Mouse (Mus musculus): ENCODE results near the gene Nebl. TPM values are rescaled to one million over a fixed set of nuclear protein-coding genes. Genes with fewer than 3 reads are reported as not detected.

Nebl gene
- polyA plus RNA-seq, 1 experiment from 2014 or later: 220 TPM

DNA sequence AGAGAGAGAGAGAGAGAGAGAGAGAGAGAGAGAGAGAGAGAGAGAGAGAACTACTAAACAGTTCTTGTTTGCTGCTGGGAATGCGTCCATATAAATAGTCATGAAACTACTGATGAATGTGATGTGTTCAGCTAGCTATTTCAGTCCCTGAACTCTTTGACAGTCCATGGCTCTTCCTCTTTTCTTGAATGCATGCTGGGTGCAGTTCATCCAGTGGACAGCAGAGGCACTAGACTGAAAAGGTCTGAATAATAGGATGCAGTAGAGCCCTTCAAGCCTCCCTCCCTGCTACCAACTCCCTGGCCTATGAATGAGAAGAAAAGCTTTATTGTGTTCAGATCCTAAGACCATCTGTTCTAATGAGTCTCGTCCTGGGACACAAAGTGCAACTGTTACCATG lies 223.9 kb downstream of the Nebl start:
- Histone ChIP-seq H3K27ac (replicated peaks) (no peak overlapping the region), H3K27me3 (replicated peaks) (no peaks in the 10 kb centered on the region), H3K9ac (no peak overlapping the region), H3K4me2 (no peak overlapping the region), H3K4me1 (no peaks in the 10 kb centered on the region), H3K36me3 (no peaks in the 10 kb centered on the region), H3K9me3 (no peaks in the 10 kb centered on the region), H3K4me3 (no peak overlapping the region)
- ATAC-seq (ENCODE audit: extremely low read depth, insufficient number of reproducible peaks, low FRiP score, low TSS enrichment): no peak
- 80% methylated on average over 2 of the region's 2 CpGs for WGBS

DNA sequence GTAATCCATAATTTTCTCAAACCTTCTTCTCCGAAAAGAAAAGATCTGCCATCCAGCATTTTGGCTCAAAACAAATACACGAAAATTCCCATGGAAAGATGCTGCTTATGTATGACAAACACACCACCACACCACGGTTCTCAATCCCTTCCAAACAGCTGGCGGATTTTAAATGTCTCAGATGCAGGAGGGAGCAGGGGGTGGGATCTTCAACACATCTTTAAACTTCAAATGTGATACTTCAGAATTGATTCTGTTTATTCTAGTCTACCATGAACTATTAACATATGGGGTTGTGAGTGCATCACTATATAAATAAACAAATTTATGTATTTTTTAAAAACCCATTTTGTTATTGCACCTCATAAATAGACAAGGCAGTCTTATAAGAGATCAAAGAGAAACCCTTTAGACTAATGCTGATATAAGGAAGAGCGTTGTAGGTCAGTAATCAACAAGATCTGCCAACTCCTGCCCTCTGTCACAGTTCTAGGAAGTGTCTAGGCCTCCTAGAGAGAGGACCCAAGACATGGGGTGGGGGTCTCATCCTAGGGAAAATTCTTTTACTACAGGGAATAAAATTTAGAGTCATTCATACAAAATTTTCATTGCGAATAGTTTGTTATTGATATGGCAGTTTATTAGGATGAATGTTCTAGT lies 227.0 kb downstream of the Nebl start:
- Histone ChIP-seq H3K9me3 (no peaks in the 10 kb centered on the region), H3K27me3 (replicated peaks) (no peaks in the 10 kb centered on the region), H3K36me3 (no peaks in the 10 kb centered on the region), H3K27ac (replicated peaks) (no peak overlapping the region), H3K4me3 (no peak overlapping the region), H3K9ac (no peak overlapping the region), H3K4me1 (0 out of 2 replicates have a peak, but pooled peaks cover 3% of the 10 kb centered on the region), H3K4me2 (no peak overlapping the region)
- no peak for ATAC-seq (ENCODE audit: extremely low read depth, insufficient number of reproducible peaks, low FRiP score, low TSS enrichment)
- WGBS: 70% methylated on average over 6 of the region's 6 CpGs

DNA sequence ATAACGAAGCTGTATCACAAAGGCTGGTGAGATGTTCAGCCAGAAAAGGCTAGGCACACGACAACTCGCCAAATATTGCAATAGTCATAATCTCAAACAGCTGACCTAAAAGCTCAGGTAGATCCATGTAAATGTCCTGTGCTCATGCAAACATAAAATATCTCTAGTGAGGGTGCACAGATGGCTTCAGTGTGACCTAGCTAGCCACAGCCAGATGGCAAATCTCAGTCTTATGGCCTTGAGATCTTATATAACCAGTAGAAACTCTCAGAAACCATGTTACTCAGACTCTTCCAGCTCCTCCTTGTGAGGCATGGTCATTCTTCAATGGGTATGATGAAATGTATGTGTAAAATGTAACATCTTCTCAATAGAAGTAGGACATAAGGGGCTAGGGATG lies 230.2 kb downstream of the Nebl start:
- 85% methylated on average over 3 of the region's 3 CpGs for WGBS
- H3K9ac ChIP-seq: no peak overlapping the region
- no peaks in the 10 kb centered on the region for H3K9me3 ChIP-seq

DNA sequence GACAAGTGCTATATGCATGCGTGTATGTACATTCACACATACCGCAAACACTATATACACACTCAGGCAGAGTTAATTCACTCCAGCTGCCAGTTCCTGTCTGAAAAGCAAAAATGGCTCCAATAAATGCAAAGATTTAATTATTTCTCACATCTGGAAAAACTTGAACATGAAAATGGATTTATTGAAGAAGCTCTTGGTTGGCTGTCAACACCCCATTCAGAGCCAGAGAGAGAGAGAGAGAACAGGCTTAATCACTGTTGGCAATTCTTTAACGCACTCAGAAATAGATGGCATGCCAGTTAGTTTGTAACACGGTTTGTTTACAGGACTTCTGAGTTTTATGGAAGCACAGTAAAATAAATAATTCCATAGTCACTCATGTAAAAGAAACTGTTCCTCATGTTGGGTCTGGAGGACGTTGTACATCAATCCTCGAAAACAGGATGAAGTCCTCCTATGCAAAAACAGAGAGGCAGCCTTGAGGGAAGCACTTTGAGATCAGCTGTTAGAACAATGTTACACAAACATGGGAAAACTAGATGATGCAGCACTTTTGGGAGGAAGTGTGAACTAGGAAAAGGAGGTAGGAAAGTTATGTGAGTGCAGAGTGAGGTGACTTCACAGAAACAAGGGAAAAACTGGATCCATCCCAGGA lies 265.6 kb downstream of the Nebl start:
- Histone ChIP-seq H3K9ac (no peak overlapping the region), H3K27ac (replicated peaks) (no peak overlapping the region), H3K27me3 (replicated peaks) (no peaks in the 10 kb centered on the region), H3K4me3 (no peak overlapping the region), H3K4me1 (peaks cover 22% of the 10 kb centered on the region), H3K4me2 (no peak overlapping the region), H3K36me3 (no peaks in the 10 kb centered on the region), H3K9me3 (no peaks in the 10 kb centered on the region)
- no peak for ATAC-seq (ENCODE audit: extremely low read depth, insufficient number of reproducible peaks, low FRiP score, low TSS enrichment)
- 60% methylated on average over 6 of the region's 6 CpGs for WGBS

More for the DNA sequence above, 230.2 kb downstream of the Nebl start:
- Histone ChIP-seq H3K4me2 (no peak overlapping the region), H3K4me3 (no peak overlapping the region), H3K4me1 (0 out of 2 replicates have a peak, but pooled peaks cover 3% of the 10 kb centered on the region), H3K27me3 (replicated peaks) (no peaks in the 10 kb centered on the region), H3K27ac (replicated peaks) (no peak overlapping the region), H3K36me3 (no peaks in the 10 kb centered on the region)
- no peak for ATAC-seq (ENCODE audit: extremely low read depth, insufficient number of reproducible peaks, low FRiP score, low TSS enrichment)

DNA sequence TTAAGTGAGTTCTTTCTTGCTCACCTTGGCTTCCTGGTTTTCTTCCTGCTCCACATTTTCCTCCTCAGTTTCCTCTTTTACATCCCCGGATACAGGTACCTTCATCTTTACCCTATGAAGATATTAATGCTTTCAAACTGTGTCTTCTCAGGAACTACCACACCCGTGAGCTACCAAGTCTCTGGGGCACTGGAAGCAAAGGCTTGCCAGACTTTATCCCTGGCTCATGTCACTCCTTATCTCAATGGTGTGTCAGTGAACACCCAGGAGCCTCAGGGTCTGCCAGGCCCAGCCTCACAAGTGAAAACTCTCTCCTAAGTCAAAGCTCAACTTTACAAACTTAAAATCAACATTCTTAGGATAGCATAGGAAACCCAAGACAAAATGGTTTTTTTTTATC lies 270.8 kb downstream of the Nebl start:
- 24% methylated on average over 2 of the region's 2 CpGs for WGBS
- peak overlapping the region; percentile 84 for H3K9ac ChIP-seq
- H3K4me2 ChIP-seq: peak overlapping the region; percentile 71
- peaks cover 38% of the 10 kb centered on the region for H3K4me1 ChIP-seq
- peaks cover 17% of the 10 kb centered on the region for H3K36me3 ChIP-seq
- no peaks in the 10 kb centered on the region for H3K9me3 ChIP-seq
- H3K27ac ChIP-seq (replicated peaks): peak overlapping the region; percentile 97
- ATAC-seq (ENCODE audit: extremely low read depth, insufficient number of reproducible peaks, low FRiP score, low TSS enrichment): peak; percentile 70; the same call in 1 of the 2 replicates
- H3K27me3 ChIP-seq (replicated peaks): no peaks in the 10 kb centered on the region
- peak overlapping the region; percentile 61 for H3K4me3 ChIP-seq

DNA sequence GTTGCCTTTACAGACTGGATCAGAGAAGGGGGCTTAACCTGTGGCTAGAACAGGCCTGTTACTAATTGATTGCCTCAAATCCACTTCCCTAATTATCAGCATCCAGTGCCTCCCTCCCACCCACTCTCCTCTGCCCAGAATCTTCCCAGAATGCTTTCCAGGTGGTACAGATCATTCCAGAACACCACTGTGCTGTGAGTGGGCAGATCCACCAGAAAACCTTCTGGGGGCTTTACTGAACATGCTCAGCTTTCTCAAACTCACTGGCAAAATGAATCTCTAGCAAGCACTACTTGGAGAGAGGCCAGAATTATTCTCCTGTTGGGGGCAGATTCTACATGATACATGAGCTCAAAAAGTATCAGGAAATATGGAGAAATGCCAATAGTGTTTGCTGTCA lies 277.6 kb downstream of the Nebl start:
- Histone ChIP-seq H3K4me2 (no peak overlapping the region; the same call in 1 of the 2 replicates), H3K9ac (0 out of 2 replicates have a peak overlapping the region, but pooled peaks have one; percentile 40), H3K27ac (replicated peaks) (no peak overlapping the region), H3K4me1 (peaks cover 46% of the 10 kb centered on the region), H3K4me3 (no peak overlapping the region), H3K36me3 (peaks cover 41% of the 10 kb centered on the region), H3K9me3 (no peaks in the 10 kb centered on the region), H3K27me3 (replicated peaks) (no peaks in the 10 kb centered on the region)
- no peak for ATAC-seq (ENCODE audit: extremely low read depth, insufficient number of reproducible peaks, low FRiP score, low TSS enrichment)

DNA sequence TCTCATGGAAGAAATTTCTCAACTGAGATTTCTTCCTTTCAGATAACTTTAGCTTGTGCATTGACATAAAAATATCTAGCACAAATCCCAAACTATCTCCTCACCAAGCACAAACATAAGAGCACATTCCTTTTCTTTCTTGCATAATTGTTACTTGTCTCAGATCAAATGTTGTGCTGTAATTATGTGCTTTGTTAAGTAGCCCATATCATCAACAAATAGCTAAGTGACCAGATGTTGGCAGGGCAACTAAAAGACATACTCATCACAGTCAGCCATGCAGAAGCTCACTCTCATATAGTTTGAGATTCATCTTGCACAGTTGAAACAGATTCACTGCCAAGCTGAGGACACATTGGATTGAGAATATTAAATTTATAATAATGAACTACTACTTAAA lies 282.9 kb downstream of the Nebl start:
- H3K9me3 ChIP-seq: no peaks in the 10 kb centered on the region
- H3K4me2 ChIP-seq: no peak overlapping the region
- H3K27ac ChIP-seq (replicated peaks): no peak overlapping the region
- no peak overlapping the region for H3K4me3 ChIP-seq
- no peak for ATAC-seq (ENCODE audit: extremely low read depth, insufficient number of reproducible peaks, low FRiP score, low TSS enrichment)
- H3K4me1 ChIP-seq: peaks cover 11% of the 10 kb centered on the region
- no peaks in the 10 kb centered on the region for H3K27me3 ChIP-seq (replicated peaks)
- H3K9ac ChIP-seq: no peak overlapping the region
- peaks cover 41% of the 10 kb centered on the region for H3K36me3 ChIP-seq

DNA sequence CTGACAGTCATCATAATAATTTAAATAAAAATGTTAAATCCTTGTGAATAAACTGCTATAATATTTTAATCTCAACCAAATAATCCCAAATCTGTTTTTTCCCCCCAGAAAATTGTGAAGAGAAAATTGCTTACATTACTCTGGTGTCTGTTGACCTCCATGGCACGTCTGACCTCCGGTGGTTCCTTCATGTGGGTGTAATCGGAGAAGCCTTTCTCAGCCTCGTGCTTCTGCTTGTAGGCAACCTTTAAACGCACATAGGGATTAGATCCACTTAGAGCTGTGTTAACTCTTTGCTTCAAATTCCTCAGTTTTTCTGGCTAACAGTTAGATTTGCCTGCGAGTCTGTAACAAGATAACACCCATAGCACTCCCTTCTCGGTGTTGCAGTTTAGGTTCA lies 287.7 kb downstream of the Nebl start:
- Histone ChIP-seq H3K4me2 (no peak overlapping the region), H3K9me3 (no peaks in the 10 kb centered on the region), H3K4me1 (peaks cover 11% of the 10 kb centered on the region; the same call in 1 of the 2 replicates), H3K36me3 (peaks cover 42% of the 10 kb centered on the region), H3K4me3 (no peak overlapping the region), H3K27me3 (replicated peaks) (no peaks in the 10 kb centered on the region), H3K27ac (replicated peaks) (no peak overlapping the region), H3K9ac (no peak overlapping the region)
- no peak for ATAC-seq (ENCODE audit: extremely low read depth, insufficient number of reproducible peaks, low FRiP score, low TSS enrichment)
- WGBS: 38% methylated on average over 7 of the region's 7 CpGs

DNA sequence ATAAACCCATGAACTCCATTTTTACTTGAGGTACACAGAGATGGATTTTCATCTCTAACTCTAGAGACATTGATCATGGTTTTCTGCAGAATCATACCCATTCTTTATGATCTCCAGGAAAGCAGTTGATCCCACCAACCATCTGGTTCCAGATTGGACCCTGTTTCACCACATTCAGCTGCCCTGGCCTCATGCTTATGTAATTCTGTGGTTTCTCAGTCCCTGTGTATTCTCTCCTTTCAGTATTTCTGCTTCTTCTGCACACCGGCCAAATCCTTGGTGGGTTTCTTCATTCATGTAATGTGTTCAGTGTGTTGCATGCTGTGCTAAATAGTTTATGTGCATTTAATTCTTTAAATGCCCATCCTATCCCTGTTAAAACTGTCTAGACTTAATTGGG lies 292.9 kb downstream of the Nebl start:
- no peak overlapping the region for H3K4me3 ChIP-seq
- WGBS: 86% methylated on average over 1 of the region's 1 CpGs
- peaks cover 8% of the 10 kb centered on the region; the same call in 1 of the 2 replicates for H3K4me1 ChIP-seq
- peaks cover 50% of the 10 kb centered on the region for H3K36me3 ChIP-seq
- H3K4me2 ChIP-seq: no peak overlapping the region
- no peak overlapping the region for H3K9ac ChIP-seq
- H3K27ac ChIP-seq (replicated peaks): no peak overlapping the region
- no peaks in the 10 kb centered on the region for H3K9me3 ChIP-seq
- no peak for ATAC-seq (ENCODE audit: extremely low read depth, insufficient number of reproducible peaks, low FRiP score, low TSS enrichment)
- H3K27me3 ChIP-seq (replicated peaks): no peaks in the 10 kb centered on the region

DNA sequence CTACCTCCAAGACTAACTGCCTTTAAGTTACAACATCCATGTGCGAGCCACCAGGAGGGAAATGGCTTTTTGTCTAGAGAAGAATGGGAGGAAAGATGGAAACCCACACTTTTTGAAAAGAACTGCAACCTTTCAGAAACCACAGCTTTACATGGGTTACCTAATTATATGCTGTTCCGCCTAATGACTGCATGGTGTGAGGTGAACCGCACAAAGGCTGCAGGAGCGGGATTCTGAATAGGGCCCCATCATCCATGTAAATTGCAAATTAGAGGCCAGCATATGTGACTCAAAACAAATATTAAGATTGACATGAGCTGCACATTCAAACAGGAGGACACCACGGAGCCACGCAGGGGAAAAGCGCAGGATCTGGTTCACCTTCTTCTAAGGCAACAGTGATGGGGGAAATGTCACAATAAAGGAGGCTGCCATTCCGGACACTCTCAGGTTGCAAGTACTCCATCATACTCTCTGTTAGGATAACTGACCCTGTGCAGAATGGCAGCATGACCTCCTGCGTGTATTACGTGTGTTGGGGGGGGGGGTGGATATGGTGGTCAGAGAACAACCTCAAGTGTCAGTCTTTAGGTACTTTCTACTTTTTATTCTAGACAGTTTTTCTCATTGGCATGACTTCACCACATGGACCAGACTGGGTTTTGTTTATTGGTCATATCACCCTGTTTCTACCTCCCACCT lies 294.4 kb downstream of the Nebl start:
- peaks cover 44% of the 10 kb centered on the region for H3K36me3 ChIP-seq
- H3K27me3 ChIP-seq (replicated peaks): no peaks in the 10 kb centered on the region
- H3K27ac ChIP-seq (replicated peaks): no peak overlapping the region
- no peaks in the 10 kb centered on the region for H3K9me3 ChIP-seq
- 90% methylated on average over 10 of the region's 10 CpGs for WGBS
- no peak overlapping the region for H3K4me3 ChIP-seq
- H3K9ac ChIP-seq: no peak overlapping the region
- ATAC-seq (ENCODE audit: extremely low read depth, insufficient number of reproducible peaks, low FRiP score, low TSS enrichment): no peak
- H3K4me1 ChIP-seq: peaks cover under 1% of the 10 kb centered on the region; the same call in 1 of the 2 replicates
- no peak overlapping the region for H3K4me2 ChIP-seq

DNA sequence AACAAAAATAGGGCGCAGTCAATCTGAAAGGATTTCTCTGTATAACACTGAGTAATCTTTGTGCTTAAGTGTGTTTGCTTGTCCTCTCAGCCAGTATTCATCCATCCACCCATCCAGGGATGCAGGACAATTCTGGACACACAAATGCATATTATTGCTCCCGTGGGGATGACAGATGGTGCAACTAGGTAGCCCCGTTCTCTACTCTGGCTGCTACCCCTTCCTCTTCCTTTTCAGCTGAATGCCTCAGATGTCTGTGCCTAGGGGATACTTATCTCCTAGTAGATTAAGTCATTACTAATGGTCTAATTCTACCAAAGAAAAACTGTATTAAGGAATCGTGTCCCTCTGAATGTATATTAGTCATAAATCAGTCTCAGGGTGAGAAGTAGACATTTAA lies 296.0 kb downstream of the Nebl start:
- Histone ChIP-seq H3K36me3 (peaks cover 52% of the 10 kb centered on the region), H3K27me3 (replicated peaks) (no peaks in the 10 kb centered on the region), H3K27ac (replicated peaks) (no peak overlapping the region), H3K4me1 (no peaks in the 10 kb centered on the region), H3K9ac (no peak overlapping the region), H3K4me3 (no peak overlapping the region), H3K4me2 (no peak overlapping the region), H3K9me3 (no peaks in the 10 kb centered on the region)
- no peak for ATAC-seq (ENCODE audit: extremely low read depth, insufficient number of reproducible peaks, low FRiP score, low TSS enrichment)
- 66% methylated on average over 4 of the region's 4 CpGs for whole genome bisulfite sequencing

All from heart, embryonic 13.5 days (tissue).